Mouse (Mus musculus): ENCODE measurements at regions not wholly inside any gene's neighbourhood (a gene's known extent, or its start where the extent isn't known, plus 50 kb on each side); places are given as distances from the start of the nearest gene placed in this dataset.
A peak's percentile ranks its signal among the peaks of the same experiment; 100 is the strongest.

DNA sequence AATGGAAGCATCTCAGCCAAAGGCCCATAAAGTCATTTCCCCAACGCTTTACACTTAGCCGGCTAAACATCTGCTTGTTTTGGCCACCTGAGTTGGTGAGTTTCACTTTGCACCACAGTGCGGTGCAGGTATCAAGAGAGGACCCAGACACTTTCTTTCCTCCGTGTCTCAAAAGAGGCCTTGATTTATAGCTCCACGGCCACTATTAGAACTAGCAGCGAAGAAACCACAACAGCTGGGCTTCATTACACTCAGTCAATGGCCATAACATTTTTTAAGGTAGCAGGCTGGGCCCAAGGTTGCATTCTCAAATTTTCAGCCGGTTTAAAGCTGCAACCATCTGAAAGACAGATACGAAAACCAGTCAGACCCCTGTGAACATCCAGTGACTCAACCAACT, 103.4 kb downstream of the Mreg start:
- Histone ChIP-seq H3K4me3 (ENCODE audit: low read depth, low read length) (no peak overlapping the region), H3K9ac (no peak overlapping the region), H3K27ac (ENCODE audit: low read depth) (no peak overlapping the region), H3K9me3 (ENCODE audit: low read depth, low read length) (no peaks in the 10 kb centered on the region), H3K4me1 (ENCODE audit: insufficient read depth) (no peaks in the 10 kb centered on the region), H3K27me3 (ENCODE audit: insufficient read depth, low read length) (no peaks in the 10 kb centered on the region), H3K4me2 (no peak overlapping the region), H3K36me3 (ENCODE audit: insufficient read depth) (no peaks in the 10 kb centered on the region)
- no peak for TF ChIP-seq CTCF (IDR thresholded peaks at IDR 0.05; ENCODE audit: low read depth)
- DNase-seq: no peak
- no peak for ATAC-seq (ENCODE audit: insufficient read depth)
- WGBS: 45% methylated on average over 8 of the region's 8 CpGs

- no peak for DNase-seq
- Histone ChIP-seq H3K4me3 (ENCODE audit: low read depth, low read length) (no peak overlapping the region), H3K27ac (ENCODE audit: low read depth) (no peak overlapping the region), H3K9me3 (ENCODE audit: low read depth, low read length) (no peaks in the 10 kb centered on the region), H3K36me3 (ENCODE audit: insufficient read depth) (no peaks in the 10 kb centered on the region), H3K27me3 (ENCODE audit: insufficient read depth, low read length) (no peaks in the 10 kb centered on the region), H3K9ac (no peak overlapping the region), H3K4me1 (ENCODE audit: insufficient read depth) (no peaks in the 10 kb centered on the region), H3K4me2 (no peak overlapping the region)
- no peak for TF ChIP-seq CTCF (IDR thresholded peaks at IDR 0.05; ENCODE audit: low read depth)
- ATAC-seq (ENCODE audit: insufficient read depth): no peak
- 73% methylated on average over 7 of the region's 7 CpGs for WGBS
Measured at GRCm38 (mm10) chr1:72107125-72107524, 105.0 kb downstream of the Mreg start.

- TF ChIP-seq CTCF (IDR thresholded peaks at IDR 0.05; ENCODE audit: low read depth): no peak
- H3K9me3 ChIP-seq (ENCODE audit: low read depth, low read length): no peaks in the 10 kb centered on the region
- H3K4me2 ChIP-seq: no peak overlapping the region
- no peaks in the 10 kb centered on the region for H3K36me3 ChIP-seq (ENCODE audit: insufficient read depth)
- WGBS: 81% methylated on average over 4 of the region's 4 CpGs
- H3K27me3 ChIP-seq (ENCODE audit: insufficient read depth, low read length): no peaks in the 10 kb centered on the region
- ATAC-seq (ENCODE audit: insufficient read depth) (no peak), DNase-seq (no peak)
- H3K4me3 ChIP-seq (ENCODE audit: low read depth, low read length): no peak overlapping the region
- no peak overlapping the region for H3K27ac ChIP-seq (ENCODE audit: low read depth)
- H3K9ac ChIP-seq: no peak overlapping the region
- no peaks in the 10 kb centered on the region for H3K4me1 ChIP-seq (ENCODE audit: insufficient read depth)
Measured at GRCm38 (mm10) chr1:72106655-72107054, 105.5 kb downstream of the Mreg start.

GRCm38 (mm10) chr1:72105435-72106057, 106.6 kb downstream of the Mreg start:
- WGBS: 59% methylated on average over 5 of the region's 5 CpGs
- ATAC-seq (ENCODE audit: insufficient read depth): no peak
- Histone ChIP-seq H3K36me3 (ENCODE audit: insufficient read depth) (no peaks in the 10 kb centered on the region), H3K27ac (ENCODE audit: low read depth) (no peak overlapping the region), H3K4me3 (ENCODE audit: low read depth, low read length) (no peak overlapping the region), H3K4me2 (no peak overlapping the region), H3K9me3 (ENCODE audit: low read depth, low read length) (no peaks in the 10 kb centered on the region), H3K4me1 (ENCODE audit: insufficient read depth) (no peaks in the 10 kb centered on the region), H3K27me3 (ENCODE audit: insufficient read depth, low read length) (no peaks in the 10 kb centered on the region), H3K9ac (no peak overlapping the region)
- no peak for DNase-seq
- TF ChIP-seq CTCF (IDR thresholded peaks at IDR 0.05; ENCODE audit: low read depth): no peak

DNA sequence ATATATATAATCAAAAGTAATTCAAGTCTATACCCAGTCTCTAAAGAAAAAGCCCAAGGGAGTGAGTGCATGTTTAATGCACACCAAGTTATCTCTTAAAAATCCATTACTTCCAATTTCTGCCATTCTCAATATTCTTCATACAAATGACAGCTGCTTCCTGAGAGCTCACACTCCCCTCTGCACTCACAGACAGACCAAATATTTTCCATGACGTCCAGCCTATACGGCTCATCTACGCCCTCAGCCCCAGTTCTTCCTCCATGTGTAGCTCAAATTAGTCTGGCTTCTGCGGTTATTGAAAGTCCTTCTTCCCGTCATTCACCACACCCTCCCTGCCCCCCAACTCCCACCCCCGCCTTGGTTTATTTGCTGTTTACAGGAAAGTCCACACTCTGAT, 108.1 kb downstream of the Mreg start:
- 29% methylated on average over 6 of the region's 6 CpGs for WGBS

GRCm38 (mm10) chr1:72103387-72103786, 108.7 kb downstream of the Mreg start:
- TF ChIP-seq CTCF (IDR thresholded peaks at IDR 0.05; ENCODE audit: low read depth): no peak
- ATAC-seq (ENCODE audit: insufficient read depth): no peak; the same call in 1 of the 2 replicates
- no peaks in the 10 kb centered on the region for H3K27me3 ChIP-seq (ENCODE audit: insufficient read depth, low read length)

More for the DNA sequence above, 108.1 kb downstream of the Mreg start:
- Histone ChIP-seq H3K9ac (no peak overlapping the region), H3K4me1 (ENCODE audit: insufficient read depth) (no peaks in the 10 kb centered on the region), H3K36me3 (ENCODE audit: insufficient read depth) (no peaks in the 10 kb centered on the region), H3K4me3 (ENCODE audit: low read depth, low read length) (no peak overlapping the region), H3K9me3 (ENCODE audit: low read depth, low read length) (no peaks in the 10 kb centered on the region), H3K27me3 (ENCODE audit: insufficient read depth, low read length) (no peaks in the 10 kb centered on the region), H3K27ac (ENCODE audit: low read depth) (peak overlapping the region; percentile 7; the same call in 1 of the 2 replicates), H3K4me2 (no peak overlapping the region)
- ATAC-seq (ENCODE audit: insufficient read depth): peak; percentile 89
- DNase-seq: peak; percentile 82
- no peak for TF ChIP-seq CTCF (IDR thresholded peaks at IDR 0.05; ENCODE audit: low read depth)

GRCm38 (mm10) chr1:72099447-72099846, 112.7 kb downstream of the Mreg start:
- Histone ChIP-seq H3K9me3 (ENCODE audit: low read depth, low read length) (no peaks in the 10 kb centered on the region), H3K4me2 (no peak overlapping the region), H3K9ac (no peak overlapping the region), H3K27me3 (ENCODE audit: insufficient read depth, low read length) (no peaks in the 10 kb centered on the region), H3K36me3 (ENCODE audit: insufficient read depth) (no peaks in the 10 kb centered on the region), H3K4me1 (ENCODE audit: insufficient read depth) (no peaks in the 10 kb centered on the region), H3K4me3 (ENCODE audit: low read depth, low read length) (no peak overlapping the region), H3K27ac (ENCODE audit: low read depth) (no peak overlapping the region)
- ATAC-seq (ENCODE audit: insufficient read depth) (no peak; the same call in 1 of the 2 replicates), DNase-seq (no peak)
- TF ChIP-seq CTCF (IDR thresholded peaks at IDR 0.05; ENCODE audit: low read depth): no peak
- 46% methylated on average over 5 of the region's 5 CpGs for WGBS

More at GRCm38 (mm10) chr1:72103387-72103786, 108.7 kb downstream of the Mreg start:
- WGBS: 83% methylated on average over 6 of the region's 6 CpGs
- Histone ChIP-seq H3K4me1 (ENCODE audit: insufficient read depth) (no peaks in the 10 kb centered on the region), H3K4me2 (no peak overlapping the region), H3K27ac (ENCODE audit: low read depth) (no peak overlapping the region), H3K9ac (no peak overlapping the region), H3K9me3 (ENCODE audit: low read depth, low read length) (no peaks in the 10 kb centered on the region), H3K36me3 (ENCODE audit: insufficient read depth) (no peaks in the 10 kb centered on the region), H3K4me3 (ENCODE audit: low read depth, low read length) (no peak overlapping the region)
- DNase-seq: no peak

Measured in lung, embryonic 14.5 days (tissue).